Mouse (Mus musculus) lung, embryonic 16.5 days (tissue): ENCODE results near the gene U2af1l4. TPM values are rescaled to one million over a fixed set of nuclear protein-coding genes. Genes with fewer than 3 reads are reported as not detected.

ENCODE experiments used
- ATAC-seq: fragments of 200-750 bp; cut with Nextera tagmentation; 2 replicates; pipeline ENCODE4 v1.8.0; 2017; ENCODE audit warnings: low read depth, mild to moderate bottlenecking, moderate library complexity
- H3K27ac ChIP-seq: fragments of 300-500 bp; sonication (generic); 2 replicates; pipeline ENCODE4 v1.5.1; 2014; ENCODE audit warnings: mild to moderate bottlenecking, control low read depth, low read length
- H3K27me3 ChIP-seq: fragments of 300-500 bp; sonication (generic); 2 replicates; pipeline ENCODE4 v1.6.1; 2014; ENCODE audit warnings: low read depth, low read length, mixed read lengths; ENCODE audit not compliant: control insufficient read depth, insufficient read depth
- H3K36me3 ChIP-seq: fragments of 300-500 bp; sonication (generic); 2 replicates; pipeline ENCODE4 v1.6.1; 2014; ENCODE audit warnings: low read length; ENCODE audit not compliant: control insufficient read depth, insufficient read depth
- H3K4me1 ChIP-seq: fragments of 300-500 bp; sonication (generic); replicated peaks from 2 replicates; pipeline ENCODE4 v1.6.1; 2014; ENCODE audit warnings: low read length, mixed read lengths; ENCODE audit not compliant: control insufficient read depth, insufficient read depth
- H3K4me2 ChIP-seq: fragments of 300-500 bp; sonication (generic); 2 replicates; pipeline ENCODE4 v1.6.1; 2014; ENCODE audit warnings: low read depth, low read length, control low read depth
- H3K4me3 ChIP-seq: fragments of 300-500 bp; sonication (generic); 2 replicates; pipeline ENCODE4 v1.5.1; 2014; ENCODE audit warnings: mild to moderate bottlenecking, low read length, control low read depth
- H3K9ac ChIP-seq: fragments of 300-500 bp; sonication (generic); 2 replicates; pipeline ENCODE4 v1.6.1; 2014; ENCODE audit warnings: low read length, control low read depth
- H3K9me3 ChIP-seq: fragments of 300-500 bp; sonication (generic); 2 replicates; pipeline ENCODE4 v1.6.1; 2016; ENCODE audit warnings: low read length; ENCODE audit not compliant: control insufficient read depth
- WGBS: fragments of 180-500 bp; shearing (Covaris S2); extraction: QIAGEN DNeasy Blood & Tissue Kit; methylation state at CpG from one replicate; pipeline ENCODE4 v1.1.7; 2014; 5-methylcytosine and 5-hydroxymethylcytosine counted together
- polyA plus RNA-seq: library from polyadenylated mRNA; unstranded; fragments of >200 nt; fragmentation: Nextera tagmentation; extraction: Ambion mirVana; gene quantifications from 2 replicates; pipeline ENCODE4 v1.2.1, GENCODE M21; 2015

U2af1l4 gene
- polyA plus RNA-seq, 1 experiment from 2014 or later = 95.5 TPM

GRCm38 (mm10) chr7:30559443-30559954, 3.6 kb upstream of the U2af1l4 start, which contains the start of gene Lin37:
Lin37 (minus strand) TSS chr7:30559838.
- Histone ChIP-seq H3K36me3 (peaks cover 17% of the 10 kb centered on the region), H3K27me3 (no peaks in the 10 kb centered on the region), H3K4me2 (peak within 1 kb of the TSS; percentile 94), H3K4me3 (peak within 1 kb of the TSS; percentile 71), H3K9me3 (no peaks in the 10 kb centered on the region), H3K9ac (peak within 1 kb of the TSS; percentile 83), H3K4me1 (peaks cover 16% of the 10 kb centered on the region), H3K27ac (peak within 1 kb of the TSS; percentile 44; the same call in 1 of the 2 replicates)
- WGBS = under 1% methylated on average over 20 of the region's 20 CpGs
- peak; percentile 88 for ATAC-seq

- Histone ChIP-seq H3K27me3 (no peaks in the 10 kb centered on the region), H3K27ac (no peak overlapping the region), H3K9ac (no peak overlapping the region), H3K4me2 (no peak overlapping the region; the same call in 1 of the 2 replicates), H3K4me3 (no peak overlapping the region), H3K4me1 (peaks cover 16% of the 10 kb centered on the region), H3K9me3 (no peaks in the 10 kb centered on the region), H3K36me3 (peaks cover 17% of the 10 kb centered on the region)
- 60% methylated on average over 2 of the region's 2 CpGs for WGBS
- no peak for ATAC-seq
These were observed 2.8 kb upstream of the U2af1l4 start for GRCm38 (mm10) chr7:30560296-30560695.

GRCm38 (mm10) chr7:30562526-30563116, 480 bp upstream of the U2af1l4 start:
- H3K27me3 ChIP-seq = no peaks in the 10 kb centered on the region
- H3K4me1 ChIP-seq = peaks cover 16% of the 10 kb centered on the region
- H3K4me3 ChIP-seq = peak overlapping the region; percentile 76
- H3K4me2 ChIP-seq = peak overlapping the region; percentile 85
- ATAC-seq = no peak
- peak overlapping the region; percentile 81 for H3K27ac ChIP-seq
- 1% methylated on average over 27 of the region's 27 CpGs for whole genome bisulfite sequencing
- peak overlapping the region; percentile 78 for H3K9ac ChIP-seq
- no peaks in the 10 kb centered on the region for H3K9me3 ChIP-seq
- H3K36me3 ChIP-seq = peaks cover 9% of the 10 kb centered on the region; the same call in 1 of the 2 replicates

GRCm38 (mm10) chr7:30563906-30564280, 792 bp downstream of the U2af1l4 start:
- Histone ChIP-seq H3K9ac (peak overlapping the region; percentile 80), H3K4me2 (peak overlapping the region; percentile 64), H3K27ac (peak overlapping the region; percentile 97; the same call in 1 of the 2 replicates), H3K4me1 (peaks cover 8% of the 10 kb centered on the region), H3K9me3 (no peaks in the 10 kb centered on the region), H3K27me3 (no peaks in the 10 kb centered on the region), H3K4me3 (peak overlapping the region; percentile 76), H3K36me3 (peaks cover 17% of the 10 kb centered on the region)
- ATAC-seq = no peak
- WGBS = 15% methylated on average over 6 of the region's 6 CpGs

GRCm38 (mm10) chr7:30564970-30565571, 2.0 kb downstream of the U2af1l4 start, which contains the start of gene Igflr1:
Igflr1 (plus strand) TSS chr7:30565427.
- peaks cover 29% of the 10 kb centered on the region for H3K36me3 ChIP-seq

GRCm38 (mm10) chr7:30566033-30566432, 2.9 kb downstream of the U2af1l4 start:
- no peaks in the 10 kb centered on the region for H3K9me3 ChIP-seq
- no peaks in the 10 kb centered on the region for H3K27me3 ChIP-seq
- no peak overlapping the region for H3K27ac ChIP-seq
- H3K4me2 ChIP-seq = no peak overlapping the region
- H3K4me1 ChIP-seq = peaks cover 8% of the 10 kb centered on the region
- no peak for ATAC-seq
- H3K36me3 ChIP-seq = peaks cover 36% of the 10 kb centered on the region
- no peak overlapping the region for H3K9ac ChIP-seq
- WGBS = 74% methylated on average over 9 of the region's 9 CpGs
- H3K4me3 ChIP-seq = no peak overlapping the region

More at GRCm38 (mm10) chr7:30564970-30565571, 2.0 kb downstream of the U2af1l4 start, which contains the start of gene Igflr1:
- Histone ChIP-seq H3K4me1 (peaks cover 8% of the 10 kb centered on the region), H3K27me3 (no peaks in the 10 kb centered on the region), H3K27ac (no peak within 1 kb of the TSS), H3K9me3 (no peaks in the 10 kb centered on the region), H3K4me2 (no peak within 1 kb of the TSS), H3K9ac (no peak within 1 kb of the TSS), H3K4me3 (no peak within 1 kb of the TSS)
- no peak for ATAC-seq
- WGBS = 94% methylated on average over 12 of the region's 12 CpGs

- 83% methylated on average over 11 of the region's 11 CpGs for WGBS
- Histone ChIP-seq H3K4me1 (peaks cover 5% of the 10 kb centered on the region), H3K27ac (no peak overlapping the region), H3K9me3 (no peaks in the 10 kb centered on the region), H3K4me3 (no peak overlapping the region), H3K27me3 (no peaks in the 10 kb centered on the region), H3K4me2 (no peak overlapping the region), H3K36me3 (peaks cover 44% of the 10 kb centered on the region), H3K9ac (no peak overlapping the region)
- ATAC-seq = no peak
These were observed 4.5 kb downstream of the U2af1l4 start for GRCm38 (mm10) chr7:30567555-30567954.

GRCm38 (mm10) chr7:30572389-30572788, 9.3 kb downstream of the U2af1l4 start:
- H3K9me3 ChIP-seq = no peaks in the 10 kb centered on the region
- peaks cover 81% of the 10 kb centered on the region for H3K36me3 ChIP-seq
- H3K27me3 ChIP-seq = no peaks in the 10 kb centered on the region
- 84% methylated on average over 5 of the region's 5 CpGs for WGBS
- ATAC-seq = no peak
- no peak overlapping the region for H3K4me2 ChIP-seq
- H3K27ac ChIP-seq = no peak overlapping the region
- no peaks in the 10 kb centered on the region for H3K4me1 ChIP-seq
- no peak overlapping the region for H3K9ac ChIP-seq
- H3K4me3 ChIP-seq = no peak overlapping the region

- Histone ChIP-seq H3K4me1 (no peaks in the 10 kb centered on the region), H3K9ac (no peak overlapping the region), H3K9me3 (no peaks in the 10 kb centered on the region), H3K27ac (no peak overlapping the region), H3K36me3 (peaks cover 85% of the 10 kb centered on the region), H3K4me3 (no peak overlapping the region), H3K4me2 (no peak overlapping the region), H3K27me3 (no peaks in the 10 kb centered on the region)
- no peak for ATAC-seq
- 75% methylated on average over 2 of the region's 2 CpGs for WGBS
These were observed 9.9 kb downstream of the U2af1l4 start for GRCm38 (mm10) chr7:30572969-30573368.
